Mouse (Mus musculus) WW6 (cell line): ENCODE results near the gene Rap1b.

Experiments used
- DNase-seq: peaks from one replicate; pipeline ENCODE4 v3.0.0-alpha.2; 2013; ENCODE audit warnings: low read depth, low spot score

Gene Rap1b

GRCm38 (mm10) chr10:117770286-117771130 is 75.3 kb downstream of the Rap1b start:
- no peak for DNase-seq

GRCm38 (mm10) chr10:117769541-117770285 is 76.1 kb downstream of the Rap1b start:
- DNase-seq = no peak

- DNase-seq = no peak
These were observed 77.7 kb downstream of the Rap1b start for GRCm38 (mm10) chr10:117768141-117768440.

- no peak for DNase-seq
These were observed 78.3 kb downstream of the Rap1b start for GRCm38 (mm10) chr10:117767286-117768140.

GRCm38 (mm10) chr10:117766896-117767160 is 79.0 kb downstream of the Rap1b start:
- no peak for DNase-seq

- no peak for DNase-seq
These were observed 79.5 kb downstream of the Rap1b start for GRCm38 (mm10) chr10:117766111-117766895.

- DNase-seq = no peak
These were observed 80.5 kb downstream of the Rap1b start for GRCm38 (mm10) chr10:117765116-117765894.

GRCm38 (mm10) chr10:117764598-117764997 is 81.2 kb downstream of the Rap1b start:
- no peak for DNase-seq
